Mouse (Mus musculus): ENCODE measurements around the gene 4930568D16Rik. TPM values are rescaled to one million over a fixed set of nuclear protein-coding genes. Genes with fewer than 3 reads are reported as not detected.
A peak's percentile ranks its signal among the peaks of the same experiment; 100 is the strongest.

4930568D16Rik gene
- total RNA-seq (2021) = not detected

- DNase-seq = no peak
These were observed at the start of gene 4930568D16Rik for GRCm38 (mm10) chr2:35367629-35368028. Gene 4930568D16Rik, minus strand, starts transcription at chr2:35367729.

GRCm38 (mm10) chr2:35417231-35417630 is 49.7 kb upstream of the 4930568D16Rik start:
- no peak for DNase-seq

GRCm38 (mm10) chr2:35416473-35416872 is 48.9 kb upstream of the 4930568D16Rik start:
- no peak for DNase-seq

- DNase-seq = no peak
These were observed 45.3 kb upstream of the 4930568D16Rik start for GRCm38 (mm10) chr2:35412810-35413209.

GRCm38 (mm10) chr2:35412246-35412645 is 44.7 kb upstream of the 4930568D16Rik start:
- no peak for DNase-seq

- no peak for DNase-seq
These were observed 44.2 kb upstream of the 4930568D16Rik start for GRCm38 (mm10) chr2:35411640-35412190.

- DNase-seq = no peak
These were observed 41.9 kb upstream of the 4930568D16Rik start for GRCm38 (mm10) chr2:35409466-35409865.

- no peak for DNase-seq
These were observed 41.0 kb upstream of the 4930568D16Rik start for GRCm38 (mm10) chr2:35408409-35409110.

- DNase-seq = no peak
These were observed 40.3 kb upstream of the 4930568D16Rik start for GRCm38 (mm10) chr2:35407878-35408277.

- no peak for DNase-seq
These were observed 39.7 kb upstream of the 4930568D16Rik start for GRCm38 (mm10) chr2:35407266-35407665.

GRCm38 (mm10) chr2:35406611-35407010 is 39.1 kb upstream of the 4930568D16Rik start:
- DNase-seq = no peak

- DNase-seq = peak; percentile 6
These were observed 34.9 kb upstream of the 4930568D16Rik start for GRCm38 (mm10) chr2:35402391-35402790.

- peak; percentile 3 for DNase-seq
These were observed 33.2 kb upstream of the 4930568D16Rik start for GRCm38 (mm10) chr2:35400739-35401138.

GRCm38 (mm10) chr2:35398184-35398828 is 30.8 kb upstream of the 4930568D16Rik start:
- DNase-seq = no peak

- DNase-seq = peak; percentile 82
These were observed 30.2 kb upstream of the 4930568D16Rik start for GRCm38 (mm10) chr2:35397590-35398173.

GRCm38 (mm10) chr2:35397096-35397495 is 29.6 kb upstream of the 4930568D16Rik start, which contains the start of gene 4930402F06Rik:
Gene 4930402F06Rik, minus strand, starts transcription at chr2:35397175.
- no peak for DNase-seq

- peak; percentile 27 for DNase-seq
These were observed 17.9 kb upstream of the 4930568D16Rik start for GRCm38 (mm10) chr2:35385441-35385871.

GRCm38 (mm10) chr2:35379306-35379705 is 11.8 kb upstream of the 4930568D16Rik start:
- DNase-seq = no peak

GRCm38 (mm10) chr2:35377600-35377999 is 10.1 kb upstream of the 4930568D16Rik start:
- no peak for DNase-seq

GRCm38 (mm10) chr2:35373003-35373402 is 5.5 kb upstream of the 4930568D16Rik start:
- DNase-seq = peak; percentile 46

GRCm38 (mm10) chr2:35370686-35371085 is 3.2 kb upstream of the 4930568D16Rik start:
- no peak for DNase-seq

GRCm38 (mm10) chr2:35349184-35349583 is 18.3 kb downstream of the 4930568D16Rik start:
- DNase-seq = no peak

- DNase-seq = no peak
These were observed 21.5 kb downstream of the 4930568D16Rik start for GRCm38 (mm10) chr2:35345984-35346383.

Measured in heart, postnatal 4 days (tissue).